Mouse (Mus musculus) cerebellum, postnatal 4 days (tissue): ENCODE results near the gene Usp28.

Source experiments
- DNase-seq, 2 experiments: peaks; one replicate each; pipeline ENCODE4 v3.0.0; 2022; ENCODE audit warnings: low spot score in 2 of 2, mixed read lengths in 1 of 2

The Usp28 gene

GRCm38 (mm10) chr9:49023956-49024355, 38.8 kb downstream of the Usp28 start:
- no peak for DNase-seq

GRCm38 (mm10) chr9:49024529-49024928, 39.4 kb downstream of the Usp28 start:
- no peak for DNase-seq

GRCm38 (mm10) chr9:49034764-49035163, 49.6 kb downstream of the Usp28 start:
- DNase-seq, result no peak

GRCm38 (mm10) chr9:49050901-49051300, 65.7 kb downstream of the Usp28 start:
- no peak for DNase-seq

GRCm38 (mm10) chr9:49051349-49051748, 66.2 kb downstream of the Usp28 start:
- DNase-seq, result peak; percentile 41 to 64

GRCm38 (mm10) chr9:49054028-49054427, 68.9 kb downstream of the Usp28 start:
- DNase-seq, result no peak

- DNase-seq, result peak; percentile 86 to 91
Observed at GRCm38 (mm10) chr9:49055333-49056205, 70.4 kb downstream of the Usp28 start, which contains the start of gene Zw10. Zw10 (plus strand) TSS chr9:49055613.

- no peak for DNase-seq
Observed at GRCm38 (mm10) chr9:49076847-49077246, 91.7 kb downstream of the Usp28 start.

GRCm38 (mm10) chr9:49081107-49081506, 95.9 kb downstream of the Usp28 start, which contains the start of gene Tmprss5:
Tmprss5 (plus strand) TSS chr9:49081260.
- DNase-seq, result no peak

- peak; percentile 57 to 83 for DNase-seq
Observed at GRCm38 (mm10) chr9:49081561-49081960, 96.4 kb downstream of the Usp28 start.

- no peak for DNase-seq
Observed at GRCm38 (mm10) chr9:49087317-49087716, 102.1 kb downstream of the Usp28 start.
